Mouse (Mus musculus) hindbrain, embryonic 11.5 days (tissue): ENCODE results near the gene Gata3. TPM values are rescaled to one million over a fixed set of nuclear protein-coding genes. Genes with fewer than 3 reads are reported as not detected.

ENCODE experiments used
- ATAC-seq: fragments of 200-750 bp; cut with Nextera tagmentation; 2 replicates; pipeline ENCODE4 v1.8.0; 2017; ENCODE audit warnings: mild to moderate bottlenecking, moderate TSS enrichment, moderate library complexity; ENCODE audit not compliant: low FRiP score
- DNase-seq: peaks from one replicate; pipeline ENCODE4 v3.0.0-alpha.2; 2015; ENCODE audit warnings: low spot score
- H3K27ac ChIP-seq: fragments of 300-500 bp; sonication (generic); 2 replicates; pipeline ENCODE4 v1.5.1; 2014; ENCODE audit warnings: mild to moderate bottlenecking, low read depth, low read length
- H3K27me3 ChIP-seq: fragments of 300-500 bp; sonication (generic); 2 replicates; pipeline ENCODE4 v1.6.1; 2014; ENCODE audit warnings: mild to moderate bottlenecking, low read length, moderate library complexity, mixed read lengths; ENCODE audit not compliant: control insufficient read depth, insufficient read depth
- H3K36me3 ChIP-seq: fragments of 300-500 bp; sonication (generic); 2 replicates; pipeline ENCODE4 v1.6.1; 2014; ENCODE audit warnings: mild to moderate bottlenecking, low read length, moderate library complexity, mixed read lengths; ENCODE audit not compliant: control insufficient read depth, insufficient read depth
- H3K4me1 ChIP-seq: fragments of 300-500 bp; sonication (generic); replicated peaks from 2 replicates; pipeline ENCODE4 v1.6.1; 2014; ENCODE audit warnings: low read length, mixed read lengths; ENCODE audit not compliant: control insufficient read depth, insufficient read depth
- H3K4me2 ChIP-seq: fragments of 300-500 bp; sonication (generic); replicated peaks from 2 replicates; pipeline ENCODE4 v1.6.1; 2014; ENCODE audit warnings: mild to moderate bottlenecking, low read depth, low read length
- H3K4me3 ChIP-seq: fragments of 300-500 bp; sonication (generic); 2 replicates; pipeline ENCODE4 v1.5.1; 2014; ENCODE audit warnings: low read depth, low read length
- H3K9ac ChIP-seq: fragments of 300-500 bp; sonication (generic); 2 replicates; pipeline ENCODE4 v1.6.1; 2014; ENCODE audit warnings: low read depth, low read length
- H3K9me3 ChIP-seq: fragments of 300-500 bp; sonication (generic); 2 replicates; pipeline ENCODE4 v1.6.1; 2016; ENCODE audit warnings: low read length; ENCODE audit not compliant: control insufficient read depth
- WGBS: fragments of 180-500 bp; shearing (Covaris S2); extraction: QIAGEN DNeasy Blood & Tissue Kit; methylation state at CpG from one replicate; pipeline ENCODE4 v1.1.7; 2014; 5-methylcytosine and 5-hydroxymethylcytosine counted together
- polyA plus RNA-seq: library from polyadenylated mRNA; unstranded; fragments of >200 nt; fragmentation: Nextera tagmentation; extraction: Ambion mirVana; gene quantifications from 2 replicates; pipeline ENCODE4 v1.2.1, GENCODE M21; 2014

Gene Gata3
- polyA plus RNA-seq, 1 experiment from 2014 or later: 22.9 TPM

DNA sequence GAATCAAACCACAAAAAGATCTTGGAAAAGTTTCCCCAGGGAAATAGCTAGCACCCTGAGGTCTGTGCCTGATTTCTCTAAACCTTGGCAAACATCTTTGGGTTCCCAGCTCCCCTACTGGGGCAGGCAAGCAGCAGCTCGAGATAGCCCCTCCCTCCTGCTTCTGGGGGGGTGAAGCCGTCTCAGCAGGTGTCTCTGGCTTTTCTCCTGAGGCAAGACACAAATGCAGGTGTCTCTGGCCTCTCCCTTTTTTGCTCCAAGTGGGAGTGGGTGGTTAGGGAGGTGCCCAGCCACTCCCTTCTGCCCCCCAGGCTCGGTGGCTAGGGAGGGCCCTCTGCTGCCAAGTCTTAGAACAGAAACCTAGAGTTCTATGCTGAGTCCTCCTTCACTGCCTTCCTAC lies 62.2 kb downstream of the Gata3 start:
- Histone ChIP-seq H3K27ac (no peak overlapping the region), H3K9ac (no peak overlapping the region), H3K36me3 (no peaks in the 10 kb centered on the region), H3K4me1 (no peaks in the 10 kb centered on the region), H3K4me3 (no peak overlapping the region), H3K4me2 (no peak overlapping the region), H3K27me3 (no peaks in the 10 kb centered on the region), H3K9me3 (no peaks in the 10 kb centered on the region)
- WGBS: 24% methylated on average over 3 of the region's 3 CpGs
- DNase-seq (no peak), ATAC-seq (no peak)

GRCm38 (mm10) chr2:9820611-9821010 lies 69.2 kb downstream of the Gata3 start:
- no peak overlapping the region for H3K4me2 ChIP-seq
- DNase-seq (no peak), ATAC-seq (no peak)
- no peaks in the 10 kb centered on the region for H3K4me1 ChIP-seq
- no peak overlapping the region for H3K9ac ChIP-seq
- no peaks in the 10 kb centered on the region for H3K36me3 ChIP-seq
- no peaks in the 10 kb centered on the region for H3K9me3 ChIP-seq
- H3K27me3 ChIP-seq: no peaks in the 10 kb centered on the region
- H3K27ac ChIP-seq: no peak overlapping the region
- no peak overlapping the region for H3K4me3 ChIP-seq
- WGBS: 84% methylated on average over 8 of the region's 8 CpGs

DNA sequence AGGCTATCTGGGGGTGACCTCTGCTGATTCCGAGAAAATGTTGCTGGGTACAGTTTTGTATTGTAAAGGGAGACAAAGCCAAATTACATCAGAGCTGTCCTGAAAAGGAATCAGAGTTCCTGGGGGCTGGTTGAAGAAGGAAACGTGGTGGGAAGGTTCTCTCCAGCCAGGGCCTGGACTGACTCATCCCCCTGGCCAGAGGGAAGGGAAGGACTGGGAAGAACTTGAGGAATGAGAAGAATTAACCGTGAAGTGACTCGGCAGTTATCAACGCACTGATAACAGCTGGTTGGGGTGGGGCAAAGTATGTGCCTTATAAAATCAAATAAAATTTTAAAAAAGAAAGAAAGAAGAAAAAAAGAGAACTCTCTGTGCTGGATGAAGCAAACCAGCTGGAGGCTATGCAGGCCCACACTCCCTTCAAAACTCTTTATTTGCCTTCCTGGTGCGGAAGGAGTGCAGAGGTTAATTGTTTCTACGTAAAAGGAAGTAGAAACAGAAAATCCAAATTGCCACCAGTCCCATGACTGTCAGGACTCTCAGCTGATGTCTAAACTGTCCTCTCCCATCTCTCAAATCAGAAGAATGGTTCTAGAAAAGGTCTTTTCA lies 71.6 kb downstream of the Gata3 start:
- no peak for ATAC-seq

More for the DNA sequence above, 71.6 kb downstream of the Gata3 start:
- Histone ChIP-seq H3K4me1 (no peaks in the 10 kb centered on the region), H3K27ac (no peak overlapping the region), H3K4me3 (no peak overlapping the region), H3K4me2 (no peak overlapping the region), H3K9me3 (no peaks in the 10 kb centered on the region), H3K9ac (no peak overlapping the region), H3K27me3 (no peaks in the 10 kb centered on the region), H3K36me3 (no peaks in the 10 kb centered on the region)
- no peak for DNase-seq
- 74% methylated on average over 7 of the region's 7 CpGs for WGBS

Other genes starting within 250 kb of the Gata3 start
- 0.24 and 0.71 TPM in 2 replicates for gene 4930412O13Rik, start 8.8 kb downstream of the Gata3 start, polyA plus RNA-seq
- 1.6 and 3.3 TPM in 2 replicates for gene 9230102O04Rik, start 494 bp downstream of the Gata3 start, polyA plus RNA-seq
- gene Taf3, start 158.6 kb upstream of the Gata3 start, polyA plus RNA-seq: 18.3 and 18.9 TPM in 2 replicates
- 566 and 567 TPM in 2 replicates for gene Atp5c1, start 190.5 kb upstream of the Gata3 start, polyA plus RNA-seq
- gene Kin, start 190.6 kb upstream of the Gata3 start, polyA plus RNA-seq: 43.9 and 44.1 TPM in 2 replicates
- gene Itih2, start 241.4 kb upstream of the Gata3 start, polyA plus RNA-seq: 0.31 and 0.49 TPM in 2 replicates